Mouse (Mus musculus) liver, postnatal 0 days (tissue): ENCODE data around the gene Gstp1. TPM values are rescaled to one million over a fixed set of nuclear protein-coding genes. Genes with fewer than 3 reads are reported as not detected.

ENCODE experiments used
- ATAC-seq: fragments of 200-750 bp; cut with Nextera tagmentation; 2 replicates; pipeline ENCODE4 v1.8.0; 2017; ENCODE audit warnings: mild to moderate bottlenecking, moderate library complexity
- DNase-seq: peaks from one replicate; pipeline ENCODE4 v3.0.0-alpha.2; 2016
- H3K27ac ChIP-seq: fragments of 300-500 bp; sonication (generic); 2 replicates; pipeline ENCODE4 v1.5.1; 2014; ENCODE audit warnings: antibody characterized with exemption, moderate library complexity, mild to moderate bottlenecking, low read depth
- H3K27me3 ChIP-seq: fragments of 300-500 bp; sonication (generic); 2 replicates; pipeline ENCODE4 v1.6.1; 2014; ENCODE audit warnings: low read length, control low read depth, mixed read lengths; ENCODE audit not compliant: insufficient read depth
- H3K36me3 ChIP-seq: fragments of 300-500 bp; sonication (generic); replicated peaks from 2 replicates; pipeline ENCODE4 v1.6.1; 2014; ENCODE audit warnings: mild to moderate bottlenecking, control low read depth, low read length, moderate library complexity, mixed read lengths; ENCODE audit not compliant: insufficient read depth
- H3K4me1 ChIP-seq: fragments of 300-500 bp; sonication (generic); 2 replicates; pipeline ENCODE4 v1.6.1; 2014; ENCODE audit warnings: antibody characterized with exemption, mild to moderate bottlenecking, control low read depth; ENCODE audit not compliant: insufficient read depth
- H3K4me2 ChIP-seq: fragments of 300-500 bp; sonication (generic); 2 replicates; pipeline ENCODE4 v1.6.1; 2014; ENCODE audit warnings: low read depth, mild to moderate bottlenecking, low read length, moderate library complexity, mixed read lengths
- H3K4me3 ChIP-seq: fragments of 300-500 bp; sonication (generic); 2 replicates; pipeline ENCODE4 v1.5.1; 2014; ENCODE audit warnings: low read depth, low read length
- H3K9ac ChIP-seq: fragments of 300-500 bp; sonication (generic); replicated peaks from 2 replicates; pipeline ENCODE4 v1.6.1; 2014; ENCODE audit warnings: mild to moderate bottlenecking, moderate library complexity
- H3K9me3 ChIP-seq: fragments of 300-500 bp; sonication (generic); 2 replicates; pipeline ENCODE4 v1.6.1; 2016; ENCODE audit warnings: mild to moderate bottlenecking, control low read depth, low read length, mixed read lengths
- CTCF ChIP-seq: sonication (generic); IDR thresholded peaks from 2 replicates; pipeline ENCODE4 v1.5.1; 2016; ENCODE audit warnings: antibody characterized with exemption, low read depth
- EP300 ChIP-seq: IDR thresholded peaks from 2 replicates; pipeline ENCODE4 v1.6.1; 2016; ENCODE audit warnings: antibody characterized with exemption, low read depth, mild to moderate bottlenecking
- WGBS: fragments of 180-500 bp; shearing (Covaris S2); extraction: QIAGEN DNeasy Blood & Tissue Kit; methylation state at CpG from one replicate; pipeline ENCODE4 v1.1.7; 2014; ENCODE audit not compliant: insufficient replicate concordance; 5-methylcytosine and 5-hydroxymethylcytosine counted together
- polyA plus RNA-seq: library from polyadenylated mRNA; unstranded; fragments of >200 nt; fragmentation: Nextera tagmentation; extraction: Ambion mirVana; gene quantifications from 2 replicates; pipeline ENCODE4 v1.2.1, GENCODE M21; 2015

Gstp1 gene
- polyA plus RNA-seq, 1 experiment from 2014 or later: 428 TPM

- Histone ChIP-seq H3K4me2 (peak overlapping the region; percentile 79; the same call in 1 of the 2 replicates), H3K9ac (no peak overlapping the region), H3K27me3 (no peaks in the 10 kb centered on the region), H3K36me3 (peaks cover 42% of the 10 kb centered on the region), H3K27ac (no peak overlapping the region), H3K4me3 (no peak overlapping the region), H3K4me1 (peaks cover 6% of the 10 kb centered on the region), H3K9me3 (no peaks in the 10 kb centered on the region)
- TF ChIP-seq EP300 (no peak), CTCF (no peak)
- WGBS: 89% methylated on average over 5 of the region's 5 CpGs
- ATAC-seq (no peak), DNase-seq (no peak)
Measured at GRCm38 (mm10) chr19:4011086-4011485, 26.7 kb downstream of the Gstp1 start.

GRCm38 (mm10) chr19:4005971-4006370 is 31.8 kb downstream of the Gstp1 start:
- no peak for ATAC-seq
- peaks cover 6% of the 10 kb centered on the region for H3K4me1 ChIP-seq
- no peak overlapping the region for H3K4me3 ChIP-seq
- H3K4me2 ChIP-seq: no peak overlapping the region
- no peak overlapping the region for H3K27ac ChIP-seq
- no peak for DNase-seq
- H3K36me3 ChIP-seq: peaks cover 46% of the 10 kb centered on the region
- TF ChIP-seq CTCF (no peak), EP300 (no peak)
- WGBS: 90% methylated on average over 8 of the region's 8 CpGs
- H3K27me3 ChIP-seq: no peaks in the 10 kb centered on the region
- H3K9ac ChIP-seq: no peak overlapping the region
- H3K9me3 ChIP-seq: no peaks in the 10 kb centered on the region

GRCm38 (mm10) chr19:4005091-4005490 is 32.7 kb downstream of the Gstp1 start:
- ATAC-seq: no peak
- peaks cover 44% of the 10 kb centered on the region for H3K36me3 ChIP-seq
- no peak overlapping the region for H3K9ac ChIP-seq
- no peaks in the 10 kb centered on the region for H3K27me3 ChIP-seq
- H3K27ac ChIP-seq: no peak overlapping the region
- WGBS: 82% methylated on average over 9 of the region's 9 CpGs
- no peaks in the 10 kb centered on the region for H3K9me3 ChIP-seq
- peak; percentile 11 for DNase-seq
- no peak overlapping the region for H3K4me3 ChIP-seq
- no peak overlapping the region for H3K4me2 ChIP-seq
- peaks cover 11% of the 10 kb centered on the region for H3K4me1 ChIP-seq
- TF ChIP-seq CTCF: no peak
- TF ChIP-seq EP300: no peak

- Histone ChIP-seq H3K27ac (no peak overlapping the region), H3K27me3 (no peaks in the 10 kb centered on the region), H3K36me3 (peaks cover 38% of the 10 kb centered on the region), H3K4me1 (peaks cover 11% of the 10 kb centered on the region), H3K4me3 (no peak overlapping the region), H3K4me2 (no peak overlapping the region), H3K9me3 (no peaks in the 10 kb centered on the region), H3K9ac (no peak overlapping the region)
- 90% methylated on average over 15 of the region's 15 CpGs for WGBS
- ATAC-seq (no peak), DNase-seq (peak; percentile 13)
- TF ChIP-seq CTCF (no peak), EP300 (no peak)
Measured at GRCm38 (mm10) chr19:4004331-4004730, 33.5 kb downstream of the Gstp1 start.

- ATAC-seq: no peak
- no peaks in the 10 kb centered on the region for H3K27me3 ChIP-seq
- 79% methylated on average over 12 of the region's 12 CpGs for WGBS
Measured at GRCm38 (mm10) chr19:4003641-4004040, 34.1 kb downstream of the Gstp1 start.

GRCm38 (mm10) chr19:4003112-4003511 is 34.7 kb downstream of the Gstp1 start, which contains the start of gene Doc2g:
Gene Doc2g, plus strand, starts transcription at chr19:4003313.
- Histone ChIP-seq H3K4me3 (no peak within 1 kb of the TSS), H3K27ac (no peak within 1 kb of the TSS), H3K9me3 (no peaks in the 10 kb centered on the region), H3K4me1 (peaks cover 14% of the 10 kb centered on the region), H3K4me2 (no peak within 1 kb of the TSS), H3K36me3 (peaks cover 26% of the 10 kb centered on the region), H3K9ac (no peak within 1 kb of the TSS), H3K27me3 (no peaks in the 10 kb centered on the region)
- no peak for ATAC-seq
- TF ChIP-seq EP300 (no peak), CTCF (no peak)
- DNase-seq: peak; percentile 10
- WGBS: 93% methylated on average over 1 of the region's 1 CpGs

More at GRCm38 (mm10) chr19:4003641-4004040, 34.1 kb downstream of the Gstp1 start:
- Histone ChIP-seq H3K9me3 (no peaks in the 10 kb centered on the region), H3K4me3 (no peak overlapping the region), H3K4me2 (no peak overlapping the region), H3K27ac (no peak overlapping the region), H3K4me1 (peaks cover 14% of the 10 kb centered on the region), H3K9ac (no peak overlapping the region), H3K36me3 (peaks cover 32% of the 10 kb centered on the region)
- no peak for DNase-seq
- no peak for TF ChIP-seq EP300
- TF ChIP-seq CTCF: no peak

GRCm38 (mm10) chr19:4001752-4002151 is 36.0 kb downstream of the Gstp1 start:
- H3K9me3 ChIP-seq: no peaks in the 10 kb centered on the region
- H3K4me2 ChIP-seq: no peak overlapping the region
- H3K27me3 ChIP-seq: no peaks in the 10 kb centered on the region
- H3K4me1 ChIP-seq: peaks cover 14% of the 10 kb centered on the region
- H3K27ac ChIP-seq: no peak overlapping the region
- WGBS: 88% methylated on average over 5 of the region's 5 CpGs
- H3K36me3 ChIP-seq: peaks cover 13% of the 10 kb centered on the region; the same call in 1 of the 2 replicates
- H3K4me3 ChIP-seq: no peak overlapping the region
- no peak for ATAC-seq
- no peak for DNase-seq
- TF ChIP-seq EP300 (no peak), CTCF (no peak)
- no peak overlapping the region for H3K9ac ChIP-seq
